Mouse (Mus musculus) naive thymus-derived CD4-positive, alpha-beta T cell, adult 5 months (primary cell): Measurements from ENCODE around the gene 2010111I01Rik. TPM values are rescaled to one million over a fixed set of nuclear protein-coding genes. Genes with fewer than 3 reads are reported as not detected.

Experiments used
- polyA plus RNA-seq: library from polyadenylated mRNA; unstranded; fragments of 100-300 nt; shearing (Covaris generic); gene quantifications from one replicate; pipeline ENCODE4 v1.2.1, GENCODE M21; 2017

Gene 2010111I01Rik
- 91.8 TPM for polyA plus RNA-seq

GRCm38 (mm10) chr13:62964640-62965311, at the start of gene 2010111I01Rik:
Gene 2010111I01Rik, plus strand, starts transcription at chr13:62964893.

Other genes with a start within 250 kb of the 2010111I01Rik start
- 6.3 TPM for gene Platr25, start 204.2 kb upstream of the 2010111I01Rik start, polyA plus RNA-seq
- gene Gm5141, start 179.1 kb upstream of the 2010111I01Rik start, polyA plus RNA-seq = 2.3 TPM
- not detected for gene Fbp2, start 106.5 kb upstream of the 2010111I01Rik start, polyA plus RNA-seq
- not detected for gene Fbp1, start 76.6 kb upstream of the 2010111I01Rik start, polyA plus RNA-seq